Mouse (Mus musculus): Measurements from ENCODE around the gene Nedd9. TPM values are rescaled to one million over a fixed set of nuclear protein-coding genes. Genes with fewer than 3 reads are reported as not detected.
A peak's percentile ranks its signal among the peaks of the same experiment; 100 is the strongest.
"Not testable (repeated sequence)": the region's sequence is repeated elsewhere in the genome, so short reads cannot be mapped to it uniquely, and the experiment has no call there.

Gene Nedd9
- polyA plus RNA-seq, 1 experiment from 2014 or later = 19.5 TPM

- WGBS = 87% methylated on average over 6 of the region's 6 CpGs
- no peak overlapping the region for H3K4me2 ChIP-seq
- no peaks in the 10 kb centered on the region; the same call in 1 of the 2 replicates for H3K9me3 ChIP-seq (replicated peaks)
- H3K4me1 ChIP-seq = no peaks in the 10 kb centered on the region
- H3K36me3 ChIP-seq (ENCODE audit: poor library complexity, severe bottlenecking) = no peaks in the 10 kb centered on the region
- H3K27me3 ChIP-seq = no peaks in the 10 kb centered on the region
- no peak overlapping the region for H3K4me3 ChIP-seq
- ATAC-seq = no peak
- no peak overlapping the region for H3K9ac ChIP-seq
- H3K27ac ChIP-seq = no peak overlapping the region
Observed at GRCm38 (mm10) chr13:41295886-41296285, 191.3 kb downstream of the Nedd9 start.

- no peak overlapping the region for H3K9ac ChIP-seq
- 43% methylated on average over 5 of the region's 5 CpGs for WGBS
- H3K27me3 ChIP-seq = no peaks in the 10 kb centered on the region
- H3K4me1 ChIP-seq = no peaks in the 10 kb centered on the region
- no peak overlapping the region for H3K4me2 ChIP-seq
- no peaks in the 10 kb centered on the region for H3K36me3 ChIP-seq (ENCODE audit: poor library complexity, severe bottlenecking)
- no peak for ATAC-seq
- no peak overlapping the region for H3K4me3 ChIP-seq
- H3K27ac ChIP-seq = no peak overlapping the region
- no peaks in the 10 kb centered on the region; the same call in 1 of the 2 replicates for H3K9me3 ChIP-seq (replicated peaks)
Observed at GRCm38 (mm10) chr13:41293595-41293994, 193.6 kb downstream of the Nedd9 start.

- Histone ChIP-seq H3K4me1 (peaks cover 1% of the 10 kb centered on the region; the same call in 1 of the 2 replicates), H3K36me3 (ENCODE audit: poor library complexity, severe bottlenecking) (no peaks in the 10 kb centered on the region), H3K9ac (no peak overlapping the region), H3K9me3 (replicated peaks) (no peaks in the 10 kb centered on the region; the same call in 1 of the 2 replicates), H3K4me2 (no peak overlapping the region), H3K27me3 (no peaks in the 10 kb centered on the region), H3K27ac (no peak overlapping the region), H3K4me3 (no peak overlapping the region)
- 86% methylated on average over 4 of the region's 4 CpGs for WGBS
- ATAC-seq = no peak
Observed at GRCm38 (mm10) chr13:41291466-41291974, 195.6 kb downstream of the Nedd9 start.

- 80% methylated on average over 3 of the region's 3 CpGs for WGBS
- no peak for ATAC-seq
- H3K4me2 ChIP-seq = no peak overlapping the region
Observed at GRCm38 (mm10) chr13:41286285-41286684, 200.9 kb downstream of the Nedd9 start.

GRCm38 (mm10) chr13:41285448-41285847, 201.7 kb downstream of the Nedd9 start:
- ATAC-seq = no peak
- H3K4me3 ChIP-seq = no peak overlapping the region
- no peaks in the 10 kb centered on the region for H3K9me3 ChIP-seq (replicated peaks)
- no peaks in the 10 kb centered on the region for H3K36me3 ChIP-seq (ENCODE audit: poor library complexity, severe bottlenecking)
- H3K27ac ChIP-seq = no peak overlapping the region
- no peak overlapping the region for H3K9ac ChIP-seq
- H3K4me2 ChIP-seq = no peak overlapping the region
- H3K4me1 ChIP-seq = peaks cover 2% of the 10 kb centered on the region; the same call in 1 of the 2 replicates
- no peaks in the 10 kb centered on the region for H3K27me3 ChIP-seq
- WGBS = 83% methylated on average over 4 of the region's 4 CpGs

More at GRCm38 (mm10) chr13:41286285-41286684, 200.9 kb downstream of the Nedd9 start:
- Histone ChIP-seq H3K27ac (no peak overlapping the region), H3K9me3 (replicated peaks) (no peaks in the 10 kb centered on the region; the same call in 1 of the 2 replicates), H3K4me1 (peaks cover 2% of the 10 kb centered on the region; the same call in 1 of the 2 replicates), H3K36me3 (ENCODE audit: poor library complexity, severe bottlenecking) (no peaks in the 10 kb centered on the region), H3K9ac (no peak overlapping the region), H3K4me3 (no peak overlapping the region), H3K27me3 (no peaks in the 10 kb centered on the region)

GRCm38 (mm10) chr13:41283256-41283655, 203.9 kb downstream of the Nedd9 start:
- peak; percentile 72 for ATAC-seq
- Histone ChIP-seq H3K4me2 (no peak overlapping the region), H3K36me3 (ENCODE audit: poor library complexity, severe bottlenecking) (no peaks in the 10 kb centered on the region), H3K27me3 (no peaks in the 10 kb centered on the region), H3K4me1 (peaks cover 2% of the 10 kb centered on the region; the same call in 1 of the 2 replicates), H3K9ac (no peak overlapping the region), H3K4me3 (no peak overlapping the region), H3K9me3 (replicated peaks) (no peaks in the 10 kb centered on the region), H3K27ac (no peak overlapping the region)
- 25% methylated on average over 5 of the region's 5 CpGs for WGBS

GRCm38 (mm10) chr13:41280696-41281095, 206.5 kb downstream of the Nedd9 start:
- 66% methylated on average over 5 of the region's 5 CpGs for WGBS
- H3K27me3 ChIP-seq = no peaks in the 10 kb centered on the region
- no peaks in the 10 kb centered on the region for H3K4me1 ChIP-seq
- H3K4me3 ChIP-seq = no peak overlapping the region
- H3K36me3 ChIP-seq (ENCODE audit: poor library complexity, severe bottlenecking) = no peaks in the 10 kb centered on the region
- no peaks in the 10 kb centered on the region; the same call in 1 of the 2 replicates for H3K9me3 ChIP-seq (replicated peaks)
- no peak for ATAC-seq
- H3K4me2 ChIP-seq = no peak overlapping the region
- no peak overlapping the region for H3K27ac ChIP-seq
- H3K9ac ChIP-seq = no peak overlapping the region

GRCm38 (mm10) chr13:41273927-41274650, 213.1 kb downstream of the Nedd9 start, which contains the start of gene Gm17364:
Gene Gm17364 (minus strand): TSS chr13:41273977.
- Histone ChIP-seq H3K27me3 (no peaks in the 10 kb centered on the region), H3K4me3 (no peak within 1 kb of the TSS), H3K36me3 (ENCODE audit: poor library complexity, severe bottlenecking) (0 out of 2 replicates have a peak, but pooled peaks cover 3% of the 10 kb centered on the region), H3K27ac (no peak within 1 kb of the TSS), H3K4me1 (no peaks in the 10 kb centered on the region), H3K9me3 (replicated peaks) (no peaks in the 10 kb centered on the region; the same call in 1 of the 2 replicates), H3K9ac (no peak within 1 kb of the TSS), H3K4me2 (no peak within 1 kb of the TSS)
- 92% methylated on average over 10 of the region's 10 CpGs for WGBS
- ATAC-seq = no peak

- no peak for ATAC-seq
- Histone ChIP-seq H3K4me2 (no peak overlapping the region), H3K4me3 (no peak overlapping the region), H3K9ac (no peak overlapping the region), H3K9me3 (replicated peaks) (no peaks in the 10 kb centered on the region), H3K4me1 (peaks cover 4% of the 10 kb centered on the region; the same call in 1 of the 2 replicates), H3K36me3 (ENCODE audit: poor library complexity, severe bottlenecking) (no peaks in the 10 kb centered on the region), H3K27ac (no peak overlapping the region), H3K27me3 (no peaks in the 10 kb centered on the region)
- 46% methylated on average over 7 of the region's 7 CpGs for WGBS
Observed at GRCm38 (mm10) chr13:41267827-41268408, 219.2 kb downstream of the Nedd9 start.

- Histone ChIP-seq H3K4me2 (no peak overlapping the region), H3K9me3 (replicated peaks) (no peaks in the 10 kb centered on the region), H3K27me3 (no peaks in the 10 kb centered on the region), H3K4me1 (peaks cover 4% of the 10 kb centered on the region; the same call in 1 of the 2 replicates), H3K9ac (no peak overlapping the region), H3K36me3 (ENCODE audit: poor library complexity, severe bottlenecking) (no peaks in the 10 kb centered on the region), H3K27ac (no peak overlapping the region), H3K4me3 (no peak overlapping the region)
- 93% methylated on average over 5 of the region's 5 CpGs for WGBS
- ATAC-seq = no peak
Observed at GRCm38 (mm10) chr13:41263304-41264006, 223.7 kb downstream of the Nedd9 start.

GRCm38 (mm10) chr13:41261617-41262016, 225.5 kb downstream of the Nedd9 start:
- H3K4me3 ChIP-seq; H3K9ac ChIP-seq; H3K27ac ChIP-seq; H3K4me2 ChIP-seq; H3K9me3 ChIP-seq (replicated peaks); ATAC-seq; H3K27me3 ChIP-seq; H3K36me3 ChIP-seq (ENCODE audit: poor library complexity, severe bottlenecking); H3K4me1 ChIP-seq: not testable (repeated sequence)
- 96% methylated on average over 8 of the region's 8 CpGs for WGBS

Measured in forebrain, embryonic 13.5 days (tissue).